Mouse (Mus musculus) Patski (cell line): ENCODE measurements around the gene Gsg1. TPM values are rescaled to one million over a fixed set of nuclear protein-coding genes. Genes with fewer than 3 reads are reported as not detected.

Source experiments
- ATAC-seq: fragments of 100-300 bp; one replicate; pipeline ENCODE4 v1.8.0; 2021
- CTCF ChIA-PET: fragments of 350-600 bp; sonication (Branson Sonifier 250); formaldehyde crosslinking; loops from one replicate; lab custom pipeline; 2022; ENCODE audit warnings: inconsistent platforms; lab: Charles Lee
- POLR2A ChIA-PET: fragments of 350-600 bp; sonication (Branson Sonifier 250); formaldehyde crosslinking; loops from one replicate; lab custom pipeline; 2022; ENCODE audit warnings: antibody characterized with exemption, inconsistent platforms; lab: Charles Lee
- DNase-seq: peaks from one replicate; pipeline ENCODE4 v3.0.0-alpha.2; 2011; ENCODE audit warnings: low read depth, low spot score
- H3K27me3 ChIP-seq: fragments of 371-371 bp; one replicate; pipeline ENCODE4 v1.5.1; 2021
- CTCF ChIP-seq: fragments of 100-300 bp; IDR thresholded peaks from one replicate; pipeline ENCODE4 v1.5.1; 2021
- in situ Hi-C: fragments of 300-500 bp; cut with MboI; formaldehyde crosslinking; loops from 3 replicates; pipeline ENCODE4 v1.11.1; 2018; ENCODE audit warnings: low pct_unique_long_range_greater_than_20kb, mixed read lengths
- polyA plus RNA-seq: library from polyadenylated mRNA; unstranded; gene quantifications from one replicate; pipeline ENCODE4 v1.2.3, GENCODE M21; 2021

Gene Gsg1
- polyA plus RNA-seq, 1 experiment from 2014 or later, result 0.05 TPM

- in situ Hi-C loops, result no loop called here
- no peak for ATAC-seq
- CTCF ChIA-PET, result interaction anchor here (0.7 to 1.5 kb wide), 2 partner anchors 14 to 120 kb away, joined by 3 to 4 read pairs; no protein-coding TSS in a partner anchor
- POLR2A ChIA-PET, result interaction anchor here (0.6 kb wide), 1 partner anchor 511 kb away, joined by 3 read pairs; no protein-coding TSS in a partner anchor
- DNase-seq, result no peak
- no peaks in the 10 kb centered on the region for H3K27me3 ChIP-seq
- TF ChIP-seq CTCF, result no peak
Observed at GRCm38 (mm10) chr6:135197446-135197845, 56.7 kb downstream of the Gsg1 start.

- DNase-seq (no peak), ATAC-seq (no peak)
- TF ChIP-seq CTCF, result no peak
- in situ Hi-C loops, result no loop called here
- ChIA-PET POLR2A (interaction anchor here (0.6 kb wide), 1 partner anchor 512 kb away, joined by 3 read pairs; no protein-coding TSS in a partner anchor), CTCF (interaction anchor here (1.5 kb wide), 1 partner anchor 13 kb away, joined by 4 read pairs; no protein-coding TSS in a partner anchor)
- no peaks in the 10 kb centered on the region for H3K27me3 ChIP-seq
Observed at GRCm38 (mm10) chr6:135196707-135197106, 57.4 kb downstream of the Gsg1 start.

GRCm38 (mm10) chr6:135194907-135195306 is 59.2 kb downstream of the Gsg1 start:
- in situ Hi-C loops, result no loop called here
- CTCF ChIA-PET, result no interaction called here
- no peaks in the 10 kb centered on the region for H3K27me3 ChIP-seq
- POLR2A ChIA-PET, result no interaction called here
- no peak for ATAC-seq
- DNase-seq, result no peak
- no peak for TF ChIP-seq CTCF

- H3K27me3 ChIP-seq, result no peaks in the 10 kb centered on the region
- ChIA-PET CTCF (no interaction called here), POLR2A (no interaction called here)
- no peak for TF ChIP-seq CTCF
- in situ Hi-C loops, result no loop called here
- ATAC-seq (peak; percentile 42), DNase-seq (no peak)
Observed at GRCm38 (mm10) chr6:135193733-135194132, 60.4 kb downstream of the Gsg1 start.

- TF ChIP-seq CTCF, result no peak
- DNase-seq (no peak), ATAC-seq (no peak)
- H3K27me3 ChIP-seq, result no peaks in the 10 kb centered on the region
- POLR2A ChIA-PET, result no interaction called here
- CTCF ChIA-PET, result no interaction called here
- in situ Hi-C loops, result no loop called here
Observed at GRCm38 (mm10) chr6:135192993-135193392, 61.2 kb downstream of the Gsg1 start.

- no peaks in the 10 kb centered on the region for H3K27me3 ChIP-seq
- no peak for TF ChIP-seq CTCF
- in situ Hi-C loops, result no loop called here
- DNase-seq (no peak), ATAC-seq (no peak)
- POLR2A ChIA-PET, result no interaction called here
- CTCF ChIA-PET, result interaction anchor here (0.9 kb wide), 1 partner anchor 13 kb away, joined by 3 read pairs; no protein-coding TSS in a partner anchor
Observed at GRCm38 (mm10) chr6:135191906-135192305, 62.2 kb downstream of the Gsg1 start.

- DNase-seq (no peak), ATAC-seq (no peak)
- TF ChIP-seq CTCF, result no peak
- no peaks in the 10 kb centered on the region for H3K27me3 ChIP-seq
- CTCF ChIA-PET, result no interaction called here
- in situ Hi-C loops, result no loop called here
- POLR2A ChIA-PET, result no interaction called here
Observed at GRCm38 (mm10) chr6:135190122-135190521, 64.0 kb downstream of the Gsg1 start.

- in situ Hi-C loops, result no loop called here
- ChIA-PET CTCF (no interaction called here), POLR2A (no interaction called here)
- no peak for TF ChIP-seq CTCF
- DNase-seq (no peak), ATAC-seq (no peak)
- no peaks in the 10 kb centered on the region for H3K27me3 ChIP-seq
Observed at GRCm38 (mm10) chr6:135188629-135189028, 65.5 kb downstream of the Gsg1 start.

Other genes starting within 250 kb of the Gsg1 start
- gene Ddx47, start 242.7 kb downstream of the Gsg1 start, polyA plus RNA-seq, result 76.9 TPM
- 80.0 TPM for gene Gprc5a, start 188.7 kb downstream of the Gsg1 start, polyA plus RNA-seq
- not detected for gene Gprc5d, start 136.1 kb downstream of the Gsg1 start, polyA plus RNA-seq
- gene Fam234b, start 56.4 kb downstream of the Gsg1 start, polyA plus RNA-seq, result 16.8 TPM
- gene Hebp1, start 56.3 kb downstream of the Gsg1 start, polyA plus RNA-seq, result 5.2 TPM
- not detected for gene Pbp2, start 56.1 kb upstream of the Gsg1 start, polyA plus RNA-seq
- 70.4 TPM for gene Emp1, start 108.2 kb upstream of the Gsg1 start, polyA plus RNA-seq